Mouse (Mus musculus) G1E (cell line): ENCODE results near the gene Fibp. TPM values are rescaled to one million over a fixed set of nuclear protein-coding genes. Genes with fewer than 3 reads are reported as not detected.

ENCODE experiments used
- ATAC-seq: 2 replicates; pipeline ENCODE4 v1.8.0; 2016; ENCODE audit warnings: mild to moderate bottlenecking; ENCODE audit not compliant: insufficient number of reproducible peaks, poor library complexity, low FRiP score, severe bottlenecking; ENCODE audit errors: extremely low read depth
- DNase-seq: peaks from one replicate; pipeline ENCODE4 v3.0.0; 2012; ENCODE audit warnings: low spot score
- H3K27me3 ChIP-seq: 2 replicates; pipeline ENCODE4 v1.6.1; 2012; ENCODE audit warnings: mild to moderate bottlenecking, low read length, inconsistent platforms; ENCODE audit not compliant: insufficient read depth
- H3K36me3 ChIP-seq: replicated peaks from 2 replicates; pipeline ENCODE3; 2012; ENCODE audit warnings: mild to moderate bottlenecking, inconsistent platforms
- H3K4me1 ChIP-seq: 2 replicates; pipeline ENCODE4 v1.6.1; 2012; ENCODE audit warnings: low read depth, low read length, inconsistent platforms, mixed read lengths; ENCODE audit not compliant: insufficient read depth
- H3K4me3 ChIP-seq: 2 replicates; pipeline ENCODE4 v1.5.1; 2012; ENCODE audit warnings: low read depth, mild to moderate bottlenecking, inconsistent platforms, low read length, moderate library complexity, mixed read lengths
- H3K9me3 ChIP-seq: replicated peaks from 2 replicates; pipeline ENCODE4 v1.6.1; 2012; ENCODE audit warnings: inconsistent platforms
- CTCF ChIP-seq: IDR thresholded peaks from 2 replicates; pipeline ENCODE4 v1.5.1; 2012; ENCODE audit warnings: low read depth, low read length, inconsistent platforms, mixed read lengths
- GATA1 ChIP-seq: IDR thresholded peaks from 2 replicates; pipeline ENCODE4 v1.6.1; 2012; ENCODE audit warnings: borderline replicate concordance, low read length, inconsistent platforms, mixed read lengths
- GATA2 ChIP-seq: IDR thresholded peaks from 2 replicates; pipeline ENCODE4 v1.6.1; 2012; ENCODE audit warnings: low read depth, low read length, inconsistent platforms, borderline replicate concordance
- POLR2AphosphoS5 ChIP-seq: IDR thresholded peaks from 2 replicates; pipeline ENCODE4 v1.6.1; 2012; ENCODE audit warnings: low read depth, low read length, inconsistent platforms; ENCODE audit not compliant: insufficient replicate concordance
- TAL1 ChIP-seq: conservative IDR thresholded peaks from 2 replicates; pipeline ENCODE4 v1.6.1; 2012; ENCODE audit warnings: low read depth, low read length, inconsistent platforms, mixed read lengths
- polyA plus RNA-seq: library from polyadenylated mRNA; stranded (reverse); fragments of >175 nt; gene quantifications from 2 replicates; pipeline ENCODE4 v1.2.3, GENCODE M21; 2012
- total RNA-seq, 2 experiments: library from RNA; stranded (forward) in 1 of 2; stranded (reverse) in 1 of 2; fragments of 200-1000 nt in 1 of 2; fragments of >200 nt in 1 of 2; fragmentation: Nextera tagmentation in 1 of 2; gene quantifications; 2 replicates each; pipeline ENCODE4 v1.2.3; 2014 to 2017

Gene Fibp
- total and polyA plus RNA-seq, 3 experiments, result 50.8 to 162 (median 71.8) TPM

DNA sequence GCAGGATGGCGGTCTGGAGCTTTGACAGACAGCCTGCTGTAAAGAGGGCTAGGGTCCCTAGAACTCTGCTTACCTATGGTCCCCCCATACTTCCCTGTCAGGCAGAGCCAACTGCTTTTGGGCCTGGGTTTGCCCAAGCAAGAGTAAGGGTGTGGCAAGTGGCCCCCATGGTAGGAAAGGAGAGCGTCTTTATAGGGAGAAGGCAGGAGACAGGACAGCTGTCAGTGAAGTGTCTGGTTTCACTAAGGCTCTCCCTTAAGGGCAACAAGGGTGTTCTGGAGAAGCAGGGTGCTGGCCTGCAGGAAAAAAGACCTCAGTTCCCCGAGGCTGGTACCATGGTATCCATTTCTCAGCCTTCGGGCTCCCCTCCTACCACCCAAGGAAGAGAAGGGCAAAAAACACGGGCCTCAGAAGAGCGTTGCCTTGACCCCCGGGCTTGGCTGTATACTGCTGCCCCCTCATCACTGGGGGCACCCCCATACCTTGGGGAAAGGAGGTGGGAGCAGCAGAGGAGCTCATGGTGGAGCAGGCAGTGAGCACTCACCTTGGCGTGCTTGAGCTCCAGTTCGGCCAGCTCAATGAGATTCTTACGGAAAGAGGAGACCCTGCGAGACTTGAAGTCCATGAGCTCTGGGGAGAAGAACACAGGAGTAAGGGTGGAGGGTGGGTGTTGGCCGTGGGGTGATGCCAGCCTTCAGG lies 35.1 kb downstream of the Fibp start:
- ATAC-seq (no peak), DNase-seq (no peak)
- TF ChIP-seq POLR2AphosphoS5 (no peak), GATA1 (no peak), TAL1 (no peak), CTCF (no peak), GATA2 (no peak)
- Histone ChIP-seq H3K4me1 (peaks cover 38% of the 10 kb centered on the region), H3K36me3 (peaks cover 73% of the 10 kb centered on the region), H3K27me3 (no peaks in the 10 kb centered on the region), H3K9me3 (no peaks in the 10 kb centered on the region), H3K4me3 (0 out of 2 replicates have a peak overlapping the region, but pooled peaks have one; percentile 13)

DNA sequence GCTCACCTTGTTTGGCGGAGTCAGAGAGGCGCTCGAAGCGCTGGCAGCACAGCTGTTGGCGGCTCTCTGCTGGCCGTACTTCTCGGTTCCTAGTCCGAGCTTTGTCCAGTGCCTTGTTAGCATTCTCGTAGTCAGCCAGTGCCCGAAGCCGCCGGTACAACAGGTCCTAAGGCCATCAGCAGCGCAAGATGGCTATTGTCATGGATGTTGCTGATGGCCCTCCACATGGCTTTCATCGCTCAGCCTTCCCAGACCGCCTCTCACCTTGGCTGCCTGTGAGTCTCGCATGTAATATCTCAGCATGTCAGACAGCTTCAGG lies 35.6 kb downstream of the Fibp start:
- Histone ChIP-seq H3K36me3 (peaks cover 76% of the 10 kb centered on the region), H3K4me3 (peak overlapping the region; percentile 13; the same call in 1 of the 2 replicates), H3K27me3 (no peaks in the 10 kb centered on the region), H3K9me3 (no peaks in the 10 kb centered on the region), H3K4me1 (peaks cover 38% of the 10 kb centered on the region)
- TF ChIP-seq POLR2AphosphoS5 (no peak), GATA2 (no peak), TAL1 (no peak), GATA1 (no peak), CTCF (no peak)
- DNase-seq, result no peak
- no peak for ATAC-seq

GRCm38 (mm10) chr19:5500330-5500875 lies 40.0 kb downstream of the Fibp start:
- ATAC-seq, result no peak
- H3K27me3 ChIP-seq, result no peaks in the 10 kb centered on the region

GRCm38 (mm10) chr19:5503687-5504086 lies 43.3 kb downstream of the Fibp start, which contains the start of gene 1700020D05Rik:
Gene 1700020D05Rik, minus strand, starts transcription at chr19:5503787.
- ATAC-seq, result no peak
- no peak for DNase-seq
- H3K9me3 ChIP-seq, result no peaks in the 10 kb centered on the region
- TF ChIP-seq POLR2AphosphoS5 (no peak), GATA1 (no peak), CTCF (no peak), TAL1 (no peak), GATA2 (no peak)
- no peaks in the 10 kb centered on the region for H3K4me1 ChIP-seq
- H3K36me3 ChIP-seq, result peaks cover 33% of the 10 kb centered on the region
- H3K27me3 ChIP-seq, result no peaks in the 10 kb centered on the region
- no peak within 1 kb of the TSS for H3K4me3 ChIP-seq

More at GRCm38 (mm10) chr19:5500330-5500875, 40.0 kb downstream of the Fibp start:
- H3K4me1 ChIP-seq, result peaks cover 16% of the 10 kb centered on the region
- TF ChIP-seq GATA2 (no peak), CTCF (no peak), TAL1 (no peak), POLR2AphosphoS5 (no peak), GATA1 (no peak)
- H3K9me3 ChIP-seq, result no peaks in the 10 kb centered on the region
- no peak for DNase-seq
- H3K36me3 ChIP-seq, result peaks cover 63% of the 10 kb centered on the region
- H3K4me3 ChIP-seq, result no peak overlapping the region

DNA sequence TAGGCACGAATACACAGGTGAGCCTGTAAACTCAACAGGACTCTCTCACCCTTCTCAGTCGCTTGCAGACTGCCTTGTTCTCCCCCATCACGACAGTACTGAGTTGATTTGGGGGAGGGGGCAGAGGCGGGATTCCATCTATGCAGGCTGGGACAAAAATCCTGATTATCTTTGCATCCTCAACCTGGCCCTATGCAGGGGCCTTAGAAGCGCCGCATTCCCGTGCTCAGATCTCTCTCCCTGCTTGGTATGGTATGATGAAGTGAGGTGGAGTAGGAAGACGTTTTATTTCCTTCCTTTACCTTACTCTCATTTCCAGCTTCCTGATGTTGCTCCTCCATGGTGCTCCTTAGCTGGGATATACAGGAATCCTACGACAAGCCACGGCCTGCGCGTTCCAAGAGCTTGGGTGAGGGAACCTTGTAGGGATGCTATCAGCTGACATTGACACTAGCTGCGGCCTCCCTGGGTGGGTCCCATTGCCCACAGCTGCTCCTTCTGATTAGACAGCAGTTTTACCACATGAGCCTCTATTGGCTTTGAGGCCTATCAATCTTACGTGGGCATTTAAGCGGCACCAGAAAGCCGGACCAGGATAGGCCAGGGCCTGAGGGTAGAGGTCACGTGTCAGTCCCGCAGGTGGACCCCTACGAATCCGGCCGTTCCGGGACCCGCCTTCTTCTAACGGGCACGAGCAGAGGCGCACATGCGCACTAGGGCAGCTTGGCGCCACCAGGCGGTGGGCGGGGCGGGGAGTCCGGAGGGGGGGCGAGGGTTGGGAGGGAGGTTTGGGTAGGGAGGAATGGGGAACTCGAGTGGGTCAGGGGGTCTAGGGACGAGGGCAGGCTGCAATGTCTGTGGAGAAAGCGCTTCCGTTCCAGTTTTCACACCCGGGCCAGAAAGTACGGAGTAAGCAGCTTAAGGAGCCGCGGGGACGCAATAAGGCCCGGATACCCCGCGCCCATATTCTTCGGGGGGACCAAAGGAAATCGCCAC lies 49.9 kb downstream of the Fibp start, which contains the start of gene Snx32:
Snx32 (minus strand) TSS at position 508 of the 996 bp plus-strand sequence.
- peak; percentile 96 for ATAC-seq
- H3K9me3 ChIP-seq, result no peaks in the 10 kb centered on the region
- peak; percentile 99 for DNase-seq
- H3K4me3 ChIP-seq, result peak within 1 kb of the TSS; percentile 72
- peaks cover 2% of the 10 kb centered on the region for H3K36me3 ChIP-seq
- TF ChIP-seq GATA2, result no peak
- TF ChIP-seq TAL1, result no peak
- TF ChIP-seq GATA1, result no peak
- no peak for TF ChIP-seq POLR2AphosphoS5
- TF ChIP-seq CTCF, result no peak
- H3K4me1 ChIP-seq, result peaks cover 45% of the 10 kb centered on the region
- H3K27me3 ChIP-seq, result no peaks in the 10 kb centered on the region
